Mouse (Mus musculus) hindbrain, embryonic 10.5 days (tissue): ENCODE results near the gene Tmem219. TPM values are rescaled to one million over a fixed set of nuclear protein-coding genes. Genes with fewer than 3 reads are reported as not detected.

Experiments
- DNase-seq: peaks from one replicate; pipeline ENCODE4 v3.0.0-alpha.2; 2017; ENCODE audit warnings: low spot score
- H3K27ac ChIP-seq: fragments of 300-500 bp; sonication (generic); 2 replicates; pipeline ENCODE4 v1.5.1; 2016; ENCODE audit warnings: mild to moderate bottlenecking, moderate library complexity
- H3K27me3 ChIP-seq: fragments of 300-500 bp; sonication (generic); 2 replicates; pipeline ENCODE4 v1.6.1; 2016; ENCODE audit warnings: mild to moderate bottlenecking; ENCODE audit not compliant: poor library complexity, insufficient read depth, severe bottlenecking
- H3K36me3 ChIP-seq: fragments of 300-500 bp; sonication (generic); 2 replicates; pipeline ENCODE4 v1.6.1; 2016; ENCODE audit warnings: mild to moderate bottlenecking, moderate library complexity
- H3K4me1 ChIP-seq: fragments of 300-500 bp; sonication (generic); replicated peaks from 2 replicates; pipeline ENCODE4 v1.6.1; 2016; ENCODE audit warnings: mild to moderate bottlenecking
- H3K4me3 ChIP-seq: fragments of 300-500 bp; sonication (generic); 2 replicates; pipeline ENCODE4 v1.5.1; 2016; ENCODE audit warnings: mild to moderate bottlenecking, moderate library complexity
- H3K9me3 ChIP-seq: fragments of 300-500 bp; sonication (generic); 2 replicates; pipeline ENCODE4 v1.6.1; 2016; ENCODE audit warnings: mild to moderate bottlenecking, moderate library complexity
- WGBS: fragments of 180-500 bp; shearing (Covaris S2); methylation state at CpG from one replicate; pipeline ENCODE4 v1.1.7; 2016; 5-methylcytosine and 5-hydroxymethylcytosine counted together
- polyA plus RNA-seq: library from polyadenylated mRNA; unstranded; fragments of >200 nt; fragmentation: Nextera tagmentation; extraction: Ambion mirVana; gene quantifications from 2 replicates; pipeline ENCODE4 v1.2.1, GENCODE M21; 2016

The Tmem219 gene
- polyA plus RNA-seq, 1 experiment from 2014 or later = 37.9 TPM

DNA sequence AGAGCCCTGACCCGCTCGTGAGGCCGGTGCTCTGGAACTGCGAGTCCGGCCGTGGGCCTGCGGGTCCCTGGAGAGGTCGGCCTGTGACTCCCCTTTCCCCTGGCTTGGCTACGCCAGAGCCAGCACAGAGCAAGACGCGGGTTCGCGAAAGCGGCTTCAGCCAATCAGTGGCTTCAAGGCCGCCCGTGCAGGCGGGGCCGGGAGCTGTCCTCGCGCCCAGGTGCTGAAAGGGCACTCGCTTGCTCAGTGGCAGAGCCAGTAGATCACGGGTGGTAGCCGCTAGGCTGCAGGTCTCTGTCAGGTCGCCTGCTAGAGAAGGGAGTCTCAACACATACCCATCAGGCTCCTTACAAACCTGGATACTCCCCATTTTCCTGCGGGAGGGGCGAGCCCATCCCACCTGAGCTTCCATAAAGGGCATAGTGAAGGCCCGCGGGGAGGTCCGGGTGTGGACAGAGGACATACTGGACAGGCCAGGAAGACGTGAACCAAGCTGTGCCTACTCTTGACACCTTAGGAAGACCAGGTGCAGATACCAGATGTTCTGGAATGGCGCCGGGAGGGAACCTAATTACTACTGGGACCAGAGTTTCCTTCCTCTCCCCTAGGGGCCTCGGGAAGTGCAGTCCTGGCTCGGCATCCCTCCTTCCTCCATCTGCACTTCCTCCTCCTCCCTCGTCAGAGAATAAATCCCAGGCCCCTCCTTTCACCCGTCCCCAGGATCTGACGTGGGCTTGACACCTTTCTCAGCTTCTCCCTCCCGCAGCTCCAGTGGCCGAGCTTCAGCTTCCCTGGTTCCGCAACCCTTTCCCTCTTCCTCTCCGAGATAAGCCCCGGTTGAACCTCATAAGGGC lies 27.3 kb upstream of the Tmem219 start, which contains the start of gene Sez6l2:
Gene Sez6l2, plus strand, starts transcription at position 771 of the 854 bp plus-strand sequence.
- peaks cover 55% of the 10 kb centered on the region for H3K27me3 ChIP-seq

DNA sequence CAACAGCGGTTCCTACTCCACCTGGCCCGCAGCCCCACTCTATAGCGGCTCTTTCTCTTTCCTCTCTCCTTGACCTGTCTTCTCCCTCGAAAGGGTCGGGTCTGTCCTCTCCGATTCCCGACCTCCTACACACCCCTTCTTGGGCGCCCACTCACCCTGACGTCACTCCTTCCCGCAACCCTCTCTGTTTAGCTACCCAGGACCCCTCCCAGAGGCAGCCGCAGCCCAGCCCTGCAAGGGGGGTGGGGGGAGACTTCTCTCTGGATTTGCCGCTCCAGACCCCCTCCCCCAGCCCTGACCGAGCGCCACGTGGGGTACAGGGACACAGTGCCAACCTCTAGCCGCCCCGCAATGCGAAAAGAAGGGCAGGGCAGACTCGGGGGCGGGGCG lies 26.7 kb upstream of the Tmem219 start, which contains the start of gene Asphd1:
Gene Asphd1, minus strand, starts transcription at position 180 of the 390 bp plus-strand sequence.
- Histone ChIP-seq H3K9me3 (no peaks in the 10 kb centered on the region), H3K4me3 (peak within 1 kb of the TSS; percentile 56), H3K27me3 (peaks cover 55% of the 10 kb centered on the region), H3K36me3 (peaks cover 23% of the 10 kb centered on the region), H3K4me1 (peaks cover 48% of the 10 kb centered on the region), H3K27ac (peak within 1 kb of the TSS; percentile 83)
- no peak for DNase-seq
- 1% methylated on average over 21 of the region's 21 CpGs for WGBS

More for the DNA sequence above, 27.3 kb upstream of the Tmem219 start, which contains the start of gene Sez6l2:
- Histone ChIP-seq H3K27ac (peak within 1 kb of the TSS; percentile 83), H3K4me1 (peaks cover 48% of the 10 kb centered on the region), H3K36me3 (peaks cover 16% of the 10 kb centered on the region), H3K4me3 (peak within 1 kb of the TSS; percentile 56), H3K9me3 (no peaks in the 10 kb centered on the region)
- under 1% methylated on average over 42 of the region's 42 CpGs for WGBS
- peak; percentile 93 for DNase-seq

DNA sequence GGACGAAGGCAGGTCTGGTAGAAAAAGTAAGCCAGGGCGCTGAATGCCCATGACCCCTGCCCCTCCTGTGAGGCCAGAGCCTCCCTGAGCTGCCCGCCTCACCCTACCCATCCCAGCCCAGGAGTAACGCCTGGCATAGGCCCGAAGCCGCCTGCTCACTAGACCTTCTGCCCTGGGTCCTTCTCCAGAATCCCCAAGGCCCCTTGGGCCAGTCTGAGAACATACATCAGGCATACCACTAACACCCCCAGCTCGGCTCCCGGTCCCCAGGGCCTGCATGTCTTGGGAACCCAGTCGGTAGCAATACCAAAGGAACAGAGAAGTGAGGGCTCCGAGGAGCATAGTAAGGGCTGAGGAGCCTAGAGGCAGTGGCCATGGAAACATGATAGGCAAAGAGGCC lies 25.9 kb upstream of the Tmem219 start:
- H3K36me3 ChIP-seq = peaks cover 30% of the 10 kb centered on the region
- peaks cover 48% of the 10 kb centered on the region for H3K4me1 ChIP-seq
- peaks cover 54% of the 10 kb centered on the region for H3K27me3 ChIP-seq
- peak overlapping the region; percentile 83; the same call in 1 of the 2 replicates for H3K27ac ChIP-seq
- no peaks in the 10 kb centered on the region for H3K9me3 ChIP-seq
- peak overlapping the region; percentile 56; the same call in 1 of the 2 replicates for H3K4me3 ChIP-seq
- WGBS = 76% methylated on average over 10 of the region's 10 CpGs
- DNase-seq = no peak

DNA sequence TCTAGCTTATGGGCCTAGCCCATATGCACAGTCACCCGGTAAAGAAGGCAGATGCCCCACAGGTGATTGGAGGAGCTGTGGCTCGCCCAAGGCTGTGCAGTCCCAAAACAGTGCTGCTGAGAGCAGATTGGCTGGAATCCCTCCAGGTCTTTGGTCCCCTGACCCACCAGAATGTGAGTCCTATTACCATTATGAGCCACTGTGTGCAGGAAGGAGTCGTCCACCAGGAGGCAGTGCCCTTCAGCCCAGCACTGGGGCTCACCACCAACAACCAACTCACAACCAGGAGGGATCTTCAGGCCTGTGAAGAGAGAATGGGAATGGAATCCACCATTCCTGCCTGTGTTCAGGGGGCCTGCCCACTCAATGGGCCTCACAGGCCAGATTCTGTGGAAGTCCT lies 23.8 kb upstream of the Tmem219 start:
- H3K27me3 ChIP-seq = peaks cover 34% of the 10 kb centered on the region
- DNase-seq = peak; percentile 30
- peaks cover 48% of the 10 kb centered on the region for H3K36me3 ChIP-seq
- H3K9me3 ChIP-seq = no peaks in the 10 kb centered on the region
- 40% methylated on average over 3 of the region's 3 CpGs for WGBS
- H3K4me3 ChIP-seq = no peak overlapping the region
- H3K4me1 ChIP-seq = peaks cover 39% of the 10 kb centered on the region
- H3K27ac ChIP-seq = no peak overlapping the region

DNA sequence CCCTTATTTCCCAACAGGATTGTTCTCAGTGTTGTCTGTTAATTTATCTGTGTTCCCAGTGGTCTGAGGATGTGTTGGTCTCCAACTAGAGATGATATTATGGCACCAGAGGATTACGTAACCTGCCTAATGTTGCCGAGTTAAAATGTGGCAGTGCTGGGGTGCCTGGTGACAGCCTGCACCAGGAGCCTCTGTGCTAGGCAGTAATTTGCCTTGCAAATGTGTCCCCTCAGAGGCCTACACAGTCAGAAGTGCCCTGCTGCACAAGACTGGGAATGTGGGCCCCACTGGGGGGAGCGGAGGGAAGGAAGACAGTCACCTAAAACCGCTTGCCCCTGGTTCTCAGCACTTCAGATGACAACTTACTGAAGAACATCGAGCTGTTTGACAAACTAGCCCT lies 19.1 kb upstream of the Tmem219 start:
- Histone ChIP-seq H3K27me3 (no peaks in the 10 kb centered on the region), H3K4me1 (peaks cover 12% of the 10 kb centered on the region), H3K36me3 (peaks cover 75% of the 10 kb centered on the region), H3K27ac (no peak overlapping the region), H3K4me3 (no peak overlapping the region), H3K9me3 (0 out of 2 replicates have a peak, but pooled peaks cover 3% of the 10 kb centered on the region)
- DNase-seq = no peak
- WGBS = 72% methylated on average over 5 of the region's 5 CpGs

DNA sequence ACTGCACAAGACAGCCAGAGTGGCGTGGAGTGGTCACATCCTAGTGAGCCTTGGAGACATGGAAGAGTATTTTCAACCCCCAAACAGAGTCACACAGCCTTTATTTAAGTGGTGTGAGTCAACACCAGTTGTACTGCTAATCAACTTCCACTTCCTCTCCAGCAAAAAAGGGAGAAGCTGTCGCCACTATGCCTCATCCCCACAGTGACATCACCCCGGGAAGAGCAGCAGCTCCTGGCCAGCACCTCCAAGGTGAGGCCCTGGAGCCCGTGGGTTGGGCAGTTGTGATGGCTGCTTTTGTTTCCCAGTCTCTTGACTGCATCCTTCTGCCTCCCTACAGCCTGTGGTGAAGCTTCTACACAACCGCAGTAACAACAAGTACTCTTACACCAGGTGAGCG lies 18.5 kb upstream of the Tmem219 start:
- H3K9me3 ChIP-seq = 0 out of 2 replicates have a peak, but pooled peaks cover 3% of the 10 kb centered on the region
- H3K4me3 ChIP-seq = no peak overlapping the region
- H3K27ac ChIP-seq = no peak overlapping the region
- no peaks in the 10 kb centered on the region for H3K27me3 ChIP-seq
- peaks cover 77% of the 10 kb centered on the region for H3K36me3 ChIP-seq
- DNase-seq = no peak
- peaks cover 9% of the 10 kb centered on the region for H3K4me1 ChIP-seq
- 48% methylated on average over 6 of the region's 6 CpGs for WGBS

DNA sequence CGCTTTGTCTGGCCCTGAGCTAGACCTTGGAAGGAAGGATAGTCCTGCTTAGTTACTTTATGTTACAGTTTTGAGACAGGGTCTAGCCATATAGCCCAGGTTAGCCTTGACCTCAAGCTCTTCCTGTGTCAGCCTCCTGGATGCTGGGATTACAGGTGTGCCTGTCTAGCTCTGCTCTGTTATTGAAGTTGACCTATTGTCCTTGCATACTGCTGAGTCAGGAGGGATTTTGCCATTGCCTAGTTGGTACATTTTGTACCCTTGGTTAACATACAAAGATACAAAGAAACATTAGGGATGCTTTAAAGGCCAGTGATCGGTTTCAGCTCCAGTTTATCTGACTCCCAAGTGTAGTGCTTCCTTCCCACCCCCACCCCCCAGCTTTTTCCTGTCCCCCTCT lies 9.9 kb upstream of the Tmem219 start:
- no peak for DNase-seq
- 95% methylated on average over 2 of the region's 2 CpGs for WGBS
- Histone ChIP-seq H3K27me3 (no peaks in the 10 kb centered on the region), H3K4me3 (no peak overlapping the region), H3K27ac (no peak overlapping the region), H3K4me1 (peaks cover 16% of the 10 kb centered on the region), H3K9me3 (0 out of 2 replicates have a peak, but pooled peaks cover 3% of the 10 kb centered on the region), H3K36me3 (peaks cover 72% of the 10 kb centered on the region)

DNA sequence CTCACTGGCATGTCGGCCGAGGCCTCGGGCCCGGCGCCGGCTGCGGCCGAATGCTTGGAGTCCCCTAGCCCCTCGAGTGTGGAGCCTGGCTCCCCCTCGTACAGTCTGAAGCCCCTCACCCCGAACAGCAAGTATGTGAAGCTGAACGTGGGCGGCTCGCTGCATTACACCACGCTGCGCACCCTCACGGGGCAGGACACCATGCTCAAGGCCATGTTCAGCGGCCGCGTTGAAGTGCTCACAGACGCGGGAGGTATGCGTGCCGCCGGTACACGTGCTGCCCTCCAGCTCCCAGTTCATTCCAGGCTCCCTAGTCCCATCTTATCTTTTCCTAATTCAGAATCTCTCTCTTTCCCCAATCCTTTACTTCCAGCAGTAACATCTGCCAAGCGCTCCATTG lies 6.3 kb upstream of the Tmem219 start:
- Histone ChIP-seq H3K9me3 (no peaks in the 10 kb centered on the region), H3K36me3 (peaks cover 38% of the 10 kb centered on the region), H3K4me1 (peaks cover 19% of the 10 kb centered on the region), H3K27ac (peak overlapping the region; percentile 89), H3K27me3 (no peaks in the 10 kb centered on the region), H3K4me3 (peak overlapping the region; percentile 70)
- no peak for DNase-seq
- WGBS = under 1% methylated on average over 27 of the region's 27 CpGs

DNA sequence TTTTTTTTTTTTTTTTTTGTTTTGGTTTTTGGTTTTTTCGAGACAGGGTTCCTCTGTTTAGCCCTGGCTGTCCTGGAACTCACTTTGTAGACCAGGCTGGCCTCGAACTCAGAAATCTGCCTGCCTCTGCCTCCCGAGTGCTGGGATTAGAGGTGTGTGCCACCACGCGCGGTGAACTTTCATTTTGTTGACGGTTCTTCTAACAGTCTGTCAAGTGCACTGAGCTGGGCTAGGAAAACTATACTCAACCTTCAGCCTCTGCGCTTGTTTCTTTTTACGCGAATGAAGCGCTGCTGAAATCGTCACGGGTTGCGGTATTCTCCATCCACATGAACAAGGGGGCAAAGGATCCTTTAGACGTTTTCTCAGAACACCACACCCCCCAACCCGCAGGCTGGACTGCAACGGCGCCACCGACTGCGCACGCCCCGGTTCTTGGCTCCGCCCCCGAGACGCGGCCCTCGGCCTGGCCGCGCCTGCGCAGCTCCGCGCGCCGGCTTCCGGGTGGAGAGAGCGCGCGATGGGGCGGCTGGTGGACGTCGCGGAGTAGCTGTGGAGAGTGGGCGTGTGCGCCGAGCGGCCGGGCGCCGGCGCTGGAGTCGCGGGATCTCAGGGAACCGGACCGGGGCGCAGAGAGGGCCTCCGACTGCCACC lies 5.8 kb upstream of the Tmem219 start, which contains the start of gene Kctd13:
Gene Kctd13, plus strand, starts transcription at position 496 of the 654 bp plus-strand sequence.
- Histone ChIP-seq H3K4me1 (peaks cover 24% of the 10 kb centered on the region), H3K27ac (peak within 1 kb of the TSS; percentile 89), H3K4me3 (peak within 1 kb of the TSS; percentile 70), H3K27me3 (no peaks in the 10 kb centered on the region), H3K36me3 (peaks cover 32% of the 10 kb centered on the region), H3K9me3 (no peaks in the 10 kb centered on the region)
- DNase-seq = peak; percentile 90
- WGBS = 5% methylated on average over 56 of the region's 56 CpGs

DNA sequence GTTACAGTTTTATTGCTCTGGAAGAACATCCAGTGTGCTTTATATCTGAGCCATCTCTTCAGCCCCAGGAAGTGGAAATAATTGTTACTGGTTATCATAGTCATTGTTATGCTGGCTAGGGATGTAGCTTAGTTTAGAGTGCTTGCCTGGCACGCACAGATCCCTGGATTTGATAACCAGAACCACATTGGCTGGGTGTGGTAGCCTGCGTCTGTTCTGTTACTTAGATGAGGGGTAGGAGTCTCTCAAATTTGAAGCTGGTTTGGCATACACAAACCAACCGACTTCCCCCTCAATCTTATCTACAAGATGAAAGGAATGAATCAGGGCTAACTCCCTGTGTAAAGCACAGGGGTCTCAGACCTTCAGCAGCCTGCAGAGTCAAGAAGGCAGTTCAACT lies 3.6 kb upstream of the Tmem219 start:
- no peak overlapping the region for H3K4me3 ChIP-seq
- WGBS = 68% methylated on average over 3 of the region's 3 CpGs
- no peaks in the 10 kb centered on the region for H3K9me3 ChIP-seq
- no peaks in the 10 kb centered on the region for H3K27me3 ChIP-seq
- peaks cover 11% of the 10 kb centered on the region for H3K36me3 ChIP-seq
- peaks cover 43% of the 10 kb centered on the region for H3K4me1 ChIP-seq
- DNase-seq = no peak
- H3K27ac ChIP-seq = 0 out of 2 replicates have a peak overlapping the region, but pooled peaks have one; percentile 40

DNA sequence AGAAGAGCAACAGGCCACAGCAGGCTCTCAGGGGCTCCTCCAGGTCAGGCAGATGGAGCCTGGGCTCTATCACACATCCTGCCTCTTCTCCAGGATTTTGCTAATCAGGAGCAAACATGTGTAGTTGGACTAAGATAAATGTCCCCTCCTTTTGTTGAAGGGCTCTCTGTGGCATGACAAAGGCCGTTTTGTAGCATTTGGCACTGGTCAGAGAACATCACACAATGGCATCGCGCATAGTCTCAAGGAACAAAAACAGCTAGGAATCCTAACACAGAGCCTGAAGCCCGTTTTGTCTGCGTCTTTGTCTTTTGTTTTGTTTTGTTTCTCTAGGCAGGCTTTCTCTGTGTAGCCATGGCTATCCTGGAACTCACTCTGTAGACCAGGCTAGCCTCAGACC lies 1.3 kb upstream of the Tmem219 start:
- Histone ChIP-seq H3K27ac (peak overlapping the region; percentile 91), H3K36me3 (no peaks in the 10 kb centered on the region), H3K4me3 (no peak overlapping the region), H3K4me1 (peaks cover 46% of the 10 kb centered on the region), H3K27me3 (no peaks in the 10 kb centered on the region), H3K9me3 (no peaks in the 10 kb centered on the region)
- 45% methylated on average over 5 of the region's 5 CpGs for WGBS
- DNase-seq = peak; percentile 23

DNA sequence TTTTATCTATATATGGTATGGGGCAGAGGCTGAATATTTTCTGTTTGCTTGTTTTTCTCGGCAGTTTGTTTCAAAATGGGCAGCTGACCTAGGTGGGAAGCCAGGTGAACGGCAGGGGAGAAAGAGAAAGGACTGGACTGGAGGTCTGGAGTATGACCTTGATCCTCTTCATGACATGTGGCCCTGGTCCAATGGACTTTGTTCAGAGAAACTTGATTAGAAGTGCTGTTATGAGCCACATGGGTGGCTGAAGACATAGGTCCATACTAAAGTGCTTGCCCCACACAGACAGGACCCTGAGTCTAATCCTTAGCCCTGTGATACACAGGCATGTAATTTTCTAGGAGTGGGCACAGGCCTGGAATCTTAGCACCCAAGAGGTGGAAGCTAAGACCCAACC lies 1.2 kb downstream of the Tmem219 start:
- Histone ChIP-seq H3K27ac (peak overlapping the region; percentile 91), H3K4me1 (peaks cover 63% of the 10 kb centered on the region), H3K27me3 (no peaks in the 10 kb centered on the region), H3K36me3 (no peaks in the 10 kb centered on the region), H3K9me3 (no peaks in the 10 kb centered on the region), H3K4me3 (peak overlapping the region; percentile 46)
- DNase-seq = no peak
- WGBS = 78% methylated on average over 2 of the region's 2 CpGs
